Mouse (Mus musculus): ENCODE measurements at regions not wholly inside any gene's neighbourhood (a gene's known extent, or its start where the extent isn't known, plus 50 kb on each side); places are given as distances from the start of the nearest gene placed in this dataset.

- no peak for ATAC-seq (ENCODE audit: poor library complexity, severe bottlenecking)
Observed at GRCm38 (mm10) chr5:112143993-112144621, 108.2 kb downstream of the Cryba4 start.

- peak; percentile 89 for ATAC-seq (ENCODE audit: poor library complexity, severe bottlenecking)
Observed at GRCm38 (mm10) chr5:112153675-112154085, 98.6 kb downstream of the Cryba4 start.

GRCm38 (mm10) chr5:112154650-112155049 is 97.7 kb downstream of the Cryba4 start:
- no peak for ATAC-seq (ENCODE audit: poor library complexity, severe bottlenecking)

- no peak for ATAC-seq (ENCODE audit: poor library complexity, severe bottlenecking)
Observed at GRCm38 (mm10) chr5:112155051-112155450, 97.3 kb downstream of the Cryba4 start.

- ATAC-seq (ENCODE audit: poor library complexity, severe bottlenecking), result no peak
Observed at GRCm38 (mm10) chr5:112156005-112156404, 96.3 kb downstream of the Cryba4 start.

- no peak for ATAC-seq (ENCODE audit: poor library complexity, severe bottlenecking)
Observed at GRCm38 (mm10) chr5:112166410-112167175, 85.7 kb downstream of the Cryba4 start.

GRCm38 (mm10) chr5:112167790-112168189 is 84.5 kb downstream of the Cryba4 start:
- ATAC-seq (ENCODE audit: poor library complexity, severe bottlenecking), result no peak

GRCm38 (mm10) chr5:112171325-112171724 is 81.0 kb downstream of the Cryba4 start:
- ATAC-seq (ENCODE audit: poor library complexity, severe bottlenecking), result no peak

- peak; percentile 88 for ATAC-seq (ENCODE audit: poor library complexity, severe bottlenecking)
Observed at GRCm38 (mm10) chr5:112179213-112180057, 72.9 kb downstream of the Cryba4 start.

- no peak; the same call in 1 of the 2 replicates for ATAC-seq (ENCODE audit: poor library complexity, severe bottlenecking)
Observed at GRCm38 (mm10) chr5:112182775-112183174, 69.5 kb downstream of the Cryba4 start.

GRCm38 (mm10) chr5:112195667-112196066 is 56.7 kb downstream of the Cryba4 start:
- ATAC-seq (ENCODE audit: poor library complexity, severe bottlenecking), result no peak

Data from megakaryocyte, adult 5-6 weeks (primary cell).